Mouse (Mus musculus): ENCODE data around the gene Fnbp4.

DNA sequence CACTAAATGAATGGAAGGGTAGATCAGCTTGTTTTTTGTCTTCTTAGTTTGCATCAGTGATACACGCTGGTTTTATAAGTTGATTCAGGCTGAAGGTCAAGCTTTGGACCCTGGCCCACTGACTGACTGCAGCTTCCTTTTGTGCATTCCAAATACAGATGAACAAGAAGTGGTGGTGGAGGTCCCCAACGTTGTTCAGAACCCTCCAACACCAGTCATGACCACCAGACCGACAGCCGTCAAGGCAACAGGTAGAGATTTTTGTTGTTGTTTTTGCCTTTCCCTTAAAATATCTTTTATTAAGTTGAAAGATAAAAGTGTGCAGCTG, 1.3 kb downstream of the Fnbp4 start:
- TF ChIP-seq CTCF (IDR thresholded peaks at IDR 0.05; ENCODE audit: control insufficient read depth, insufficient read depth, insufficient read length), result no peak
- no peak for TF ChIP-seq MYOD1 (IDR thresholded peaks at IDR 0.05; ENCODE audit: control insufficient read depth, insufficient read length, low read depth)
- TF ChIP-seq CEBPB (IDR thresholded peaks at IDR 0.05; ENCODE audit: low read depth), result no peak
- TF ChIP-seq USF1 (IDR thresholded peaks at IDR 0.05; ENCODE audit: low read depth), result no peak
